Mouse (Mus musculus): ENCODE results near the gene Bpifb9a.
"Not testable (repeated sequence)": the region's sequence is repeated elsewhere in the genome, so short reads cannot be mapped to it uniquely, and the experiment has no call there.

The Bpifb9a gene

DNA sequence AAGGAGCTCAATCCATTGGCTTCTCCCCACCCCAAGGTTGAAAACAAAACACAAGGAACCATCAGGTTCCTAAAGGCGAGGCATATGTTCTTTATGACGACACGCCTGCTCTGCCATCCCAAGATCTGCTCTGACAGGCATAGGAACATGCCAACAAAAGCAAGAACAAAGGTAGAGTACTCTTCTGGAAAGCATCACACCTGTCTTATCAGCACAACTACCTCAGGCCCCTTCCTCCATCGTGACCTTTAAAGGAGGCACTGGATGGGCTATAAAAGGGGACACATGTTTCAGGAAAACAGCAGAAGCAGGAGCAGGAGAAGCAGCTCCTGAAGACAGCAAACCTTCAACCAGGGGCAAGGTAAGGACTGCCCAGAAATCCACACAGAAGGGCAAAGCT lies 49.3 kb downstream of the Bpifb9a start, which contains the start of gene Bpifb9b:
Gene Bpifb9b (plus strand): TSS at position 301 of the 400 bp plus-strand sequence.
- DNase-seq (ENCODE audit: low spot score), result not testable (repeated sequence)

DNA sequence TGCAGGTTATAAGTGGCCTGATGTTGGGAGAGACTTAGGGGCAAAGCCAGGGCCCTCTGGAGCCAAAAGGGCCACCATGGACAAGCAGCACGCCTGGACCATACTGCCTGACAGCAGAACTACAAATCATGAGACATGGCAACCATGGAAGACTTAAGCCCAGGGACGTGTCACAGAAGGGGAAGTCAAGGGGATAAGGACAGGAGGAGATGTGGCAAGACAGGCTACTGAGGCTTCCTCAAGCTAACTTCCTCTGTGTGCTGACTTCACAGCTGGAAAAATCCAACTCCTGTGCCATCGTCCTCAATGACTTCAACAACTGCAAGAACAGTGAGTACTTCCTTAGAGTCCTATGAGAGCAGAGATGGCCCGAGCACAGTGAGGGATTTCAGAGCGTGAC lies 56.1 kb downstream of the Bpifb9a start:
- DNase-seq (ENCODE audit: low spot score), result not testable (repeated sequence)
